Mouse (Mus musculus) macrophage (primary cell): ENCODE data around the gene Cst12. TPM values are rescaled to one million over a fixed set of nuclear protein-coding genes. Genes with fewer than 3 reads are reported as not detected.
"Not testable (repeated sequence)": the region's sequence is repeated elsewhere in the genome, so short reads cannot be mapped to it uniquely, and the experiment has no call there.

ENCODE experiments used
- H3K27ac ChIP-seq: fragments of 350-480 bp; formaldehyde crosslinking; 2 replicates; pipeline ENCODE4 v1.9.0; 2021
- H3K36me3 ChIP-seq: fragments of 350-480 bp; formaldehyde crosslinking; 2 replicates; pipeline ENCODE4 v1.9.0; 2021; ENCODE audit errors: inconsistent target
- H3K4me3 ChIP-seq: fragments of 350-480 bp; formaldehyde crosslinking; 2 replicates; pipeline ENCODE4 v1.9.0; 2021; ENCODE audit errors: inconsistent target
- H3K79me2 ChIP-seq: fragments of 350-480 bp; formaldehyde crosslinking; 2 replicates; pipeline ENCODE4 v1.9.0; 2021; ENCODE audit errors: inconsistent target
- whole genome bisulfite sequencing: methylation state at CpG from one replicate; pipeline ENCODE4 v1.1.7; 2026; ENCODE audit warnings: inconsistent platforms; ENCODE audit not compliant: missing documents; 5-methylcytosine and 5-hydroxymethylcytosine counted together
- polyA plus RNA-seq: library from polyadenylated mRNA; stranded (reverse); fragments of 250-400 nt; gene quantifications from 3 replicates; pipeline ENCODE4 v1.2.4, GENCODE M21; 2018; ENCODE audit warnings: inconsistent platforms
- total RNA-seq, 78 experiments: library from RNA; depleted of rRNA; stranded (reverse); fragments of 250-400 nt; gene quantifications; 1 replicate in 9 of 78; 2 replicates in 24 of 78; 3 replicates in 43 of 78; 4 replicates in 2 of 78; pipeline ENCODE4 v1.2.4; 2018; ENCODE audit warnings: inconsistent platforms in 56 of 78

Gene Cst12
- total RNA-seq (2018; cell fraction: chromatin; rRNA removed) = not detected
- not detected for total RNA-seq (2018; cell fraction: cytosol; rRNA removed)
- not detected for total RNA-seq (2018; cell fraction: nucleus; rRNA removed)
- polyA plus RNA-seq = not detected in 3 replicates

GRCm38 (mm10) chr2:148789142-148789541 lies at the start of gene Cst12:
Gene Cst12 (plus strand): TSS chr2:148789361.
- 92% methylated on average over 6 of the region's 6 CpGs for WGBS
- no peaks in the 10 kb centered on the region for H3K36me3 ChIP-seq
- no peak within 1 kb of the TSS for H3K27ac ChIP-seq
- no peak within 1 kb of the TSS for H3K4me3 ChIP-seq
- no peaks in the 10 kb centered on the region for H3K79me2 ChIP-seq

GRCm38 (mm10) chr2:148743001-148743400 lies 46.2 kb upstream of the Cst12 start:
- Histone ChIP-seq H3K27ac (no peak overlapping the region), H3K79me2 (no peaks in the 10 kb centered on the region), H3K36me3 (no peaks in the 10 kb centered on the region), H3K4me3 (no peak overlapping the region)
- 93% methylated on average over 3 of the region's 3 CpGs for WGBS

- Histone ChIP-seq H3K27ac (no peak overlapping the region), H3K4me3 (no peak overlapping the region), H3K79me2 (no peaks in the 10 kb centered on the region), H3K36me3 (no peaks in the 10 kb centered on the region)
- 70% methylated on average over 3 of the region's 3 CpGs for WGBS
These were observed 45.2 kb upstream of the Cst12 start for GRCm38 (mm10) chr2:148743846-148744407.

GRCm38 (mm10) chr2:148750058-148750457 lies 39.1 kb upstream of the Cst12 start, which contains the start of gene Cstl1:
Gene Cstl1 (plus strand): TSS chr2:148750358.
- 100% methylated on average over 1 of the region's 1 CpGs for WGBS
- no peak within 1 kb of the TSS for H3K4me3 ChIP-seq
- no peak within 1 kb of the TSS for H3K27ac ChIP-seq
- H3K36me3 ChIP-seq = no peaks in the 10 kb centered on the region
- no peaks in the 10 kb centered on the region for H3K79me2 ChIP-seq

- H3K79me2 ChIP-seq = no peaks in the 10 kb centered on the region
- peak overlapping the region; percentile 26 for H3K4me3 ChIP-seq
- H3K27ac ChIP-seq = no peak overlapping the region
- 17% methylated on average over 15 of the region's 15 CpGs for WGBS
- no peaks in the 10 kb centered on the region for H3K36me3 ChIP-seq
These were observed 37.0 kb upstream of the Cst12 start for GRCm38 (mm10) chr2:148751893-148752813.

- Histone ChIP-seq H3K4me3 (no peak overlapping the region), H3K36me3 (no peaks in the 10 kb centered on the region), H3K79me2 (no peaks in the 10 kb centered on the region), H3K27ac (0 out of 2 replicates have a peak overlapping the region, but pooled peaks have one; percentile 5)
- 11% methylated on average over 1 of the region's 1 CpGs for WGBS
These were observed 34.8 kb upstream of the Cst12 start for GRCm38 (mm10) chr2:148754310-148754846.

GRCm38 (mm10) chr2:148763648-148764388 lies 25.3 kb upstream of the Cst12 start:
- WGBS = 93% methylated on average over 1 of the region's 1 CpGs
- peak overlapping the region; percentile 36; the same call in 1 of the 2 replicates for H3K27ac ChIP-seq
- no peak overlapping the region for H3K4me3 ChIP-seq
- H3K79me2 ChIP-seq = no peaks in the 10 kb centered on the region
- no peaks in the 10 kb centered on the region for H3K36me3 ChIP-seq

- not testable (repeated sequence) for H3K36me3 ChIP-seq, H3K27ac ChIP-seq, H3K4me3 ChIP-seq, H3K79me2 ChIP-seq
- WGBS = 100% methylated on average over 3 of the region's 4 CpGs
These were observed 17.8 kb upstream of the Cst12 start, which contains the start of gene Cst11 for GRCm38 (mm10) chr2:148771397-148771796. Gene Cst11 (minus strand): TSS chr2:148771497.

- 42% methylated on average over 1 of the region's 1 CpGs for WGBS
- H3K27ac ChIP-seq = no peak within 1 kb of the TSS
- H3K4me3 ChIP-seq = no peak within 1 kb of the TSS
- no peaks in the 10 kb centered on the region for H3K79me2 ChIP-seq
- H3K36me3 ChIP-seq = no peaks in the 10 kb centered on the region
These were observed 7.5 kb upstream of the Cst12 start, which contains the start of gene 8030411F24Rik for GRCm38 (mm10) chr2:148781709-148782108. Gene 8030411F24Rik (plus strand): TSS chr2:148782009.

- H3K36me3 ChIP-seq = no peaks in the 10 kb centered on the region
- H3K79me2 ChIP-seq = no peaks in the 10 kb centered on the region
- no peak within 1 kb of the TSS for H3K4me3 ChIP-seq
- 87% methylated on average over 1 of the region's 1 CpGs for WGBS
- H3K27ac ChIP-seq = no peak within 1 kb of the TSS
These were observed 9.3 kb downstream of the Cst12 start, which contains the start of gene Cst8 for GRCm38 (mm10) chr2:148798485-148798884. Gene Cst8 (plus strand): TSS chr2:148798785.

GRCm38 (mm10) chr2:148801491-148801921 lies 12.3 kb downstream of the Cst12 start:
- H3K79me2 ChIP-seq = no peaks in the 10 kb centered on the region
- no peak overlapping the region for H3K27ac ChIP-seq
- H3K4me3 ChIP-seq = no peak overlapping the region
- no peaks in the 10 kb centered on the region for H3K36me3 ChIP-seq
- 6% methylated on average over 3 of the region's 3 CpGs for WGBS

GRCm38 (mm10) chr2:148806696-148807095 lies 17.5 kb downstream of the Cst12 start:
- H3K27ac ChIP-seq = no peak overlapping the region
- H3K4me3 ChIP-seq = no peak overlapping the region
- WGBS = 84% methylated on average over 6 of the region's 6 CpGs
- H3K36me3 ChIP-seq = no peaks in the 10 kb centered on the region
- H3K79me2 ChIP-seq = no peaks in the 10 kb centered on the region

GRCm38 (mm10) chr2:148819909-148820308 lies 30.7 kb downstream of the Cst12 start, which contains the start of gene Cst13:
Gene Cst13 (plus strand): TSS chr2:148820081.
- H3K79me2 ChIP-seq = no peaks in the 10 kb centered on the region
- H3K4me3 ChIP-seq = no peak within 1 kb of the TSS
- H3K36me3 ChIP-seq = no peaks in the 10 kb centered on the region
- no peak within 1 kb of the TSS for H3K27ac ChIP-seq

- 100% methylated on average over 1 of the region's 1 CpGs for WGBS
- Histone ChIP-seq H3K27ac (no peak overlapping the region), H3K36me3 (no peaks in the 10 kb centered on the region), H3K79me2 (no peaks in the 10 kb centered on the region), H3K4me3 (no peak overlapping the region)
These were observed 36.8 kb downstream of the Cst12 start for GRCm38 (mm10) chr2:148825986-148826385.
